Mouse (Mus musculus): ENCODE data around the gene Cyb5r2. TPM values are rescaled to one million over a fixed set of nuclear protein-coding genes. Genes with fewer than 3 reads are reported as not detected.

The Cyb5r2 gene
- total RNA-seq (2021), result under 1 TPM in 1 of 2 experiments, not detected in 1; 0.17 TPM
- long read RNA-seq, experiment 1, result 0 reads
- long read RNA-seq, experiment 2, result 0 reads

DNA sequence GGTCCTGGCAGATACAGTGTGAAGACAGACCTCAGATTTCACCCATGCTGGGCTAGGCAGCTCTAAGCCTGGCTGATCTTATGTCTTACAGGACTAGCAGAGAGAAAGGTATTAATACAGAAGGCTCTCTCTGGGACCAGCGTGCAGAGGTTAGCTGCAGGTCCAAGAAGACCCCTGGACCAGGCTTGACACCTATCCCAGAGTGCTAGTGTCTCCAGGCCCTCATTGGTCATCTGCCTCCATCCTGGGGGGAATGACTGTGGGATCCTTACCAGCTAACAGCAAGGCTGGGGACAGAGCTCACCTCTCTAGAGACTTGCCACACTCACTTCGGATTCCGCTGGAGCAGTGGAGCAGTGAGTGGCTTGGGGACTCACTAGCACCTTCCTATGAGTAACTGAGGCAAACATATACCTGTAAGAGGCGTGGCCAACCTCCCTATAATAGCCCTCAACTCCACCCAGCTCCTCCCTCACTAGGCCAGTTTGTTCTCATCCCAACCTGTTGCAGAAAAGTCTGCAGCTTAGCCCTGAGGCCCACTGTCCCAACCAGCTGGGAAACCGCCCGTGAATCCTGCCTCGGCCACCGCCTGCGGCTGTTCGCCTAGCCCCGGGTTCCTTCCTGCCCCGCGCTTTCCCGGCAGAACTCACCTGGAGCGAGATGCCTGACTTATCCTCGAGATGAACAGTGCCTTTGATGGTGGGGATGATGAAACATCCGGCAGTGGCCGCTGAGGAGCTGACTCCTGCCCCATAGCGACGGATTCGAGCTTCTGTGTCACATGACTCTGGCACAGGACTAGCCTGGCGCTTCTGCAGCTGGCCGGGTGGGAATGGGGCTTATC is at the start of gene Cyb5r2:
TSS of gene Cyb5r2 (minus strand) at position 725 of the 844 bp plus-strand sequence.
- DNase-seq (ENCODE audit: low spot score in 2 of 2), result no peak

DNA sequence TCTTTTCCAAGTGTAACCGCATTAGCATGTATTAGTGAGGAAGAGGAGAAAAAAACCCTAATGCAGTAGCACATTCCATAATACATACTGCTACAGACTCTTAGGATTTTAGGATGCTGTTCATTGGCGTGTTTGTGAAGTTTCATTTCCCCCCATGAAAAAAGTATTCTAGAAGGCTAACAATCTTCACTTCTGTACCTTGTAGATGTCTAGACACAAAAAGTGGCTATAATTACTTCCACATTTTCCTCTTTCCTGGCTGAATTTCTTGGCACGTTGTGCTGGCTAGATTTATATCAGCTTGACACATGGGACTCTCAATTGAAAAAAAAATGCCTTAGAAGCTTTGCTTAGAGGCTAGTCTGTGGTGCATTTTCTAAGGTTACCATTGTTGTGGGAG is 44.3 kb upstream of the Cyb5r2 start:
- DNase-seq (ENCODE audit: low spot score in 2 of 2), result no peak

DNA sequence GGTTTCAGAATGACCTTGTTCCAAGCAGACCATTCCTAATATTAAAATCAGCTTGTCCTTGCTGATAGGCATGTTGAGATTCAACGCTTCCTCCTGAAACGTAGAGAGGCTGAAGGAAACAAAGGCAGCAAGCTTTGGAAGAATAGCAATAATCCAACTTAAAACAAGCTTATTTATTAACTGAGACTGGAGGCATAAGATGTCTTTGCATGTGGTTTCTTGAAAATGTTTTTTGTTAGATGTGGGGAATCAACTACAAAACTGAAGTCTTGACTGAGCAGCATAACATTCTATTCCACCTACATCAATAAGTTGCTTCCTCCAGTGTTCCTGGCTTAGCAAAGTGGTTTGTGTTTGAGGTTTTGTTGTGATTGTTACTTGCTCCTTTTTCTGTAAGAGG is 43.3 kb upstream of the Cyb5r2 start, which contains the start of gene Ovch2:
TSS of gene Ovch2 (minus strand) at position 101 of the 400 bp plus-strand sequence.
- DNase-seq (ENCODE audit: low spot score in 2 of 2), result no peak

DNA sequence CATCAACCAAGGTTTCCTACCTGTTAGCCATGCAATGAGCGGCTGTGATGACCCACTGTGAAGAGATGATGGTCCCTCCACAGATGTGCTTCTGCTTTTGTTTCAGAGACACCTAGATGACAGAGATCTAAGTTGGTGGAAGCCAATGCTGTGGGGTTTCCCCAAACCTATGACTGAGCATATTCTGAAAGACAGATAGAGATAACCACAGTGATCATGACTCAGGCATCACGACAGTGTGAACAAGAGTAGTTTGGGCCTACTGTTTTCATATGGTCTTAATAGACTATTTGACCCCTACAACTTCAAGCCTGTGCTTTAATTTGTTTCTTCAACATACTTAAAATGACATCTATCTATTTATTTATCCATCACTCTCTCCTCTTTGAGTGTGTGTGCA is 38.7 kb upstream of the Cyb5r2 start:
- DNase-seq (ENCODE audit: low spot score in 2 of 2), result no peak

DNA sequence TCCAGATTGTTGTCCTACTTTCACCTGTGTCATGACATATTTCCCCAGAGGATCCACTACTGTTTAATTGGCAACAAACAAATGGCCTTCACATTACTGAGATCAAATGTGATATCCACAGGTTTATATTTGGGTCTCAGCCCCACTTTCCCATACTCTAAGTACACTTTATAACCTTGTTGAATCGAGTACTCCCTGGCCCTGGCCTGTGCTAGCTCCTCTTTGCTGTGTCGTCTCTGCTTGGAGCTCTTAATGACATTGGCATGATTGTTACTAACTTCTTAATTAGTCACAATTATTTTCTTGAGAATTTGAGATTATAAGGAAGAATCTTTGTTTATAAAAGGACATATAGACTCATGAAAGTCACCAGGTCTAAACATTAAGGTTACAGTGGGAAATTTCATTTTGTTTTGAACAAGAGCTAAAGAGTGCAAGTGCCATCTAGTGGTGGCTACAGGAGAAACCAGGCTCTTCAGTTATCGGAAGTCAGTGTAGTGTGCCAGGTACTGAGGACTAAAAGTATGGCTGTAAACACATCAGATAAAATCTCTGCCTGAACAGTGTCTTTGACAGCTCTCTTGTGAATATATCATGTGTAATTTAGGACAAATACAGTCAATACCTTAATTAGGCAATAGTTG is 30.3 kb upstream of the Cyb5r2 start:
- DNase-seq (ENCODE audit: low spot score in 2 of 2), result no peak

DNA sequence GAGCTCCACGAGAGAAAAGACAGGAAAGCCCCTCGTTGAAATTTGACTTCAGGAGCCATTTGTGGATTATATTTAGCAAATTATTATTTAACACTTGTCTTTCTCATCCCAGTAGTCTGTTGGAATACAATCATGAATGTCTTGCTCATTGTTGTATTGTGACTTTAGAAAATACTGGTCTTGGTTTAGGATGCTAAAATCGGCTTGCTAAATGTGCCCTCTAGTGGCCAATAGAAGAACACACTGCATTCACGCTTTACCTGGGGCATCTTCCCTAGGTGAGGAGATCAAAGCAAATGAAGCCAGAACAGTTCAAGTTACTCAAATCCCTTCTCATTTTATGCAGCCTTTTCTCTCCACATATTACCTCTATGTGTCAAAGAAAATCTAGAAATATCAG is 21.8 kb upstream of the Cyb5r2 start:
- DNase-seq (ENCODE audit: low spot score in 2 of 2), result no peak

DNA sequence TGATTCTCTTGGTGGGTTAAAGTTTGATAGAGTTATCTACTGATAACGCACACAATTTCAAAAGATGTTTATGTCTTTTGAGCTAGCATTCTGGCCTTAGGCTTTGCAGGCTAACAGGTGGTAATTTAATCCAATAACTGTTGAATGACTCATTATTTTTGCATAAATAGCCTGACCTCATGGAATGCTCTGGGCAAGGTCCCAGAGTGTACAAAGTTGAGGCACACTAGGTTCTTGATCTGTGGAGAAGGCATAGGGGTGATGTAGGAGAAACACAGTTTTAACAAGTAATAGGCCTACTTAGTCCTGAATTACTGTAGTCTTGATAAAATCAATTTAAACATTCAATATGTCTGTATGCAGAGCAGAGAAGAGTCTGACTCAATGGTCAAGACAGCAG is 20.4 kb upstream of the Cyb5r2 start:
- DNase-seq (ENCODE audit: low spot score in 2 of 2), result no peak

DNA sequence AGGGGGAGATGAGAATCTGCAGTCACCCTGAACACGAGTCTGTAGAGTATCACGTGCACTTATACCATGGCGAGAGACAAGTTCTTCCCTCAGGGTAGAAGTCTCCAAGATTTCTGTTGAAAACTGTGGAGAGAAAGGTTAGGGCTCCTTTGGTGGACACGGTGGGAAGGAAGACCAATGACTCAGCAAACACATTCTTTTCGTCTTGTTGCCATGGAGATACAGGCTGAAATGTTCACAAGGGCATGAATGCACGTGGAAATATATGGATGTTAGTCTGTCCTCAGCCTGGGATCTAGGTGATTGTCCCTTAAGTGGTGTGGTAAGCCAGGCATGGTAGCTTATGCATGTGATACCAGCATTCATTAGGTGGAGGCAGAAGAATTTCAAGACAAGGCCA is 13.0 kb upstream of the Cyb5r2 start:
- no peak for DNase-seq (ENCODE audit: low spot score in 2 of 2)

DNA sequence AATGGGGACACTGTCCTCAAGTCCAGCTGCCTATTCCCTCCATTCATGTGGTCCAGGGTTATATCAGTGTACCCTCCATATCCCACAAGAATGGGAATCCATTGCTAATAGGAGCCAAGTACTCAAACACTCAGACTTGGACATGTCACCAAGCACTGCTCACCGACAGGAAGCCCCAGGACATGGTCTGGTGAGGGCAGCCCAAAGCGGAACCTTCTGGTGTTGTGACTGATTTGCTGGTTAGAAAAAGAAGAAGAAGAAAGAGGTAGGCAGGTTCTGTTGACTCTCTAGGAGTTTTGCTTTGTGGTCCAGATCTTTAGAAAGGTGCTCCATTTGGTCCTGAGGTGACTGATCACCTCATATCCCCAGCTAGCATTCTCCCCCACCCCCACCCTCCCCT is 1.1 kb downstream of the Cyb5r2 start:
- DNase-seq (ENCODE audit: low spot score in 2 of 2), result no peak

DNA sequence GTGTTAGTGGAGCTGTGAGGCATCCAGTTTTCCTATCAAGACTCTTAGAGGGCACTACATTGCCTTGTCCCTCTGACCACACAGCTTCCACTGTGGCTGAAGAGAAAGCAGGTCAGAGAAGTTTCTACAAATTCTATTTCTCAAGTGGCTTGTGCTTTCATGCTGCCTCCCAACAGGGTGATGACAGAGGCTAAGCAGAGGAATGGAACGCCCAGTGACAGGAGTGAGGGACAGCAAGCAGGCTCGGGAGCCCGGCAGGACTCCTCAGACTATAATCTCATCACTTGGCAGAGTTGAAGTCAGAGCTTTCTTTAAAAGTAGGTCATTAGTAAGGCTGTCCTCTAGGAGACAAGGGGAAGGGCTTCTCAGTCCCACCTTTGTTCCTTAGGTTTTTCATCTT is 1.9 kb downstream of the Cyb5r2 start:
- DNase-seq (ENCODE audit: low spot score in 2 of 2), result no peak

DNA sequence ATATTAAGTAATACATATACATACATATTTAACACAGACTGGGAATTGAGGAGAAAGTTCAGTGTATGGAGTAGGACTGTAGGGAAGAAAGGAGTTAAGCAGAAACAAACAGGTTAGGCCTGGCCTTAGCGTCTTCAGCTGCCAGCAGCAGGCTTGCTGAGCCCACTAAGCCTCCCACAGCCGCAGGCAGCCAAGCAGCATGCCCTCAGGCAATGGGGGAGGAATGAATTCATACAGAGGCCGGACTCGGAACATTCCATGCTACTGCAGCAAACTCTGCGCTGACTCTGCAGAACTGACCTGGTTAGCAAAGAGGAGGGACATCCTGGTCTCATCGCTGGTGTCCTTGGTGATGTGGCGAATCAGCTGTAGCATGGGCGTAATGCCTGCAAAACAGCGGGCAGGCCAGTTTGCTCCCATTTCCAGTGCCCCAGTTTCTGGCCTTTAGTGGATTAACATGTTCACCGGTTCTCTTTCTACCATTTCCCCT is 5.8 kb downstream of the Cyb5r2 start:
- no peak for DNase-seq (ENCODE audit: low spot score in 2 of 2)

DNA sequence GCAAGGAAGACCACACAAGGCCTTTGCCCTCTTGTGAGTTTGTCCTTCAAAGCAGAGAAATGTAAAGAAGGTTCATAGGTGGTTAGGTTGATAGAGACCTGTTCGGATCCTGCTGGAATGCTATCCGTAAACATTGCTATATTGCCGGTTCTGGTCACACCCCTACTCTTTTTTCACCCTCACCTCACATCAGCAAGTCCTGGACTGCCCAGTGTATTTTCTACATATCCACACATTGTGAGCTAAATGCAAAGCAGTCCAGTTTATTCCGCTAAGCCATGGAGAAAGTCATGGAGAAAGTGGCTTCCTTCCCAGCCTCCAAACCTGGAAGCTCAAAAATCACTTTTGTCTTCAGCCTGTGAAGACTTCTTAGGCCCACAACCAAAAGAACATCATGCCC is 8.1 kb downstream of the Cyb5r2 start:
- no peak for DNase-seq (ENCODE audit: low spot score in 2 of 2)

DNA sequence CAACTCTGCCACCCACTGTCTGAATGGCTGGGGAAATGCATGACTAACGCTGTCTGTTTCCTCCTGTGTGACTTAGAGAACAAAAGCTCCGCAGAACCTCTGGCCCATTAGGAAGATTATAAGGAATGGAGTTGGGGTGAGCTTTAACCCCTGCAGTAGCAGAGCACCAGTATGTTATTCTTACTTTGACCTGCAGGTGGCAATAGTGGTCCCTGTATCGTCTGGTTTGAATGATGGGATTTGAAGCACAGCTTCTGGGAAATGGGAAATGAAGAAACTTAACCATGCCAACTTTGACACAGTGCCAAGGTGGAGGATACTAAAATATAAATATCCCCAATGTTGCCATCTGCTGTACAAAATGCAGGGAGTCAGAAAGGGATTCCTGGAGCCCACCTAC is 8.6 kb downstream of the Cyb5r2 start:
- no peak for DNase-seq (ENCODE audit: low spot score in 2 of 2)

DNA sequence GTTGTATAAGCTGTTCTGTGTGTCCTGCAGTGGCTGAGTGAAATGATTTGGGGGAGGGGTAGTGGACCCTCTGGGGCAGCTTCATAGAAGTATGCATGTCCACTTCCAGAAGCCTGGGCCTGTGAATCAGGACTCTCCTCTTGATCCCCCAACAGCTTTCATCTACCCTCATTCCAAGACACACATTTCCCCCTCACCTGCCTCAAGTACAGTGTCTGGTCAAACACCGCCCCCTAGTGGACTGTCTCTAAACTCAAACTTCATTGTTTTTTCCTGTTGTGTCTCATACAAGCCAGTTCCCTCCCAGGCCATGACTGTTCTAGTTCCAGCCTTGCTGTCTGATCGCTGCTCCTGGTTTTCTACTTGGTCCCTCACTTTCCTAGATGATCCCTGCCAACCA is 9.9 kb downstream of the Cyb5r2 start:
- DNase-seq (ENCODE audit: low spot score in 2 of 2), result peak in 1 of 2 experiments; percentile 25

DNA sequence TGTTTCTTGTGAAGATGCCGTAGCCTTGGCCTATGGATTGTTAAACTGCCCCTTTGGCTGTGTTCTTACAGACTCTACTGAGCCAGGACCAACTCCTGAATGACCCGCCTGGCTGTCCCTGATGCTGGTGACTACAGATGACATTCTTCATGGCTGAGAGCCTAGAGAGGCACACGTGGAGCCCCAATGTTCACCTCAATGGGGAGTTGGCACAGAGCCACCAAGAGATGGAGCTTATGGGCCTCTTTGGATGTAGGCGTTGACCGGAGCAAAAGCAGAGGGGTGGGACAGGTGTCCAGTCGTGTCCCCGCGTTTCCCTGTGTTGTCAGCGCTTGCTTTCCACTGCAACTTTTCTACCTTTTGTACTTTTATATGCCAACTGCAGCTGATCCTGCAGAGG is 10.4 kb downstream of the Cyb5r2 start:
- DNase-seq (ENCODE audit: low spot score in 2 of 2), result no peak

DNA sequence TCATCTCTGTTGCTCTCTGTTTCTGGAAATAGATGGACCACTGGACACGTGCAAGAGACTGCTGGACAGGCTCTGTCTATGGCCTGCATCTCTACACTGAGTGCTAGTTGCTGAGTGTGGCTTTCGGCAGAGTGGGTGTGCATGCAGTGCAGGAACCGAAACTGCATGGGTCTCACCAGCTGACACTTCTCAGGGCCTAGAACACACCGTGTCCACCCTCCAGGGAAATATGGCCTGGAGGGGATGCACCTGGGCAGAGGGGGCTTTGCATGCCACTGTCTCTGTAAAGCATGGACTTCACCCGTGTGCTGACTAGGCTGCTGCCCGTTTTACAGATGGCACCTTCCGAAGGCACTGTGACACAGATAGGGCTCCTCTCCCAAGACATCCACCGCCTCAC is 11.8 kb downstream of the Cyb5r2 start:
- DNase-seq (ENCODE audit: low spot score in 2 of 2), result no peak

DNA sequence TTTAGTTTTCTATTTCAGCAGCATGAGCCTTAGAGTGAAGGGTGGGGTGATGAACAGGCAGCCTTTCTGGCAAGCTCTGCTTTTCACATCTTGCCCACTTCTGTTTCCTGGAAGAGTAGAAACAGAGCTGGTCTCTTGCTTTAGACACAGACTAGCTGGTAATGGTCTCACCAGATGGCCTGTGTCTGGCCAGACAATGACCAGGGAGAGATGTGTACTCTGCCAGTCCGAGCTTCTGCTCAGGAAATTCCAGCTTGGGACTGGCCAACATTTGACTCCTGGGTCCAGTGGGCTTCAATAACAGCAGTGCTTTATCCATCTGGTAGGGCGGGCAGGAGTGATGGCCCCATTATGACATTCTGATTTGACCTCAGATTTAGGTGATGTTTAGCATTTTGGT is 12.7 kb downstream of the Cyb5r2 start:
- DNase-seq (ENCODE audit: low spot score in 2 of 2), result no peak

DNA sequence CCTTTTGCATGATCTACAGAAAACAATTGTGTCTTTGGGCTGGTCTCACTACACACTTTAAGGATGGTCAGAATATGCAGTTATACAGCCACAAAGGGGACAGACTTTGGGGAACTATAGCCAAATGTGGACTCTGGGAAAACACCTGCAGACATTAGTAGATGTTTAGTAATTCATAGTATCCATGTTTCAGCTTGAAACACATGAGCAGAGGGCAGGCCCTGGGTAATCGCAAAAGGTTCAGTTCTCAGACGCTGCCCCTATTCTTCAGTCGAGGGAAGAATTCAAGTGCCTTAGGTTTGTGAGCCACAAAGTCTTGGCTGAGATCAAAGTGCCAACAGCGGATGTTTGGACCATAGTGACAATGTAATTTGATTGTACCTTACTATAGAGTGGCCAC is 13.4 kb downstream of the Cyb5r2 start:
- no peak for DNase-seq (ENCODE audit: low spot score in 2 of 2)

DNA sequence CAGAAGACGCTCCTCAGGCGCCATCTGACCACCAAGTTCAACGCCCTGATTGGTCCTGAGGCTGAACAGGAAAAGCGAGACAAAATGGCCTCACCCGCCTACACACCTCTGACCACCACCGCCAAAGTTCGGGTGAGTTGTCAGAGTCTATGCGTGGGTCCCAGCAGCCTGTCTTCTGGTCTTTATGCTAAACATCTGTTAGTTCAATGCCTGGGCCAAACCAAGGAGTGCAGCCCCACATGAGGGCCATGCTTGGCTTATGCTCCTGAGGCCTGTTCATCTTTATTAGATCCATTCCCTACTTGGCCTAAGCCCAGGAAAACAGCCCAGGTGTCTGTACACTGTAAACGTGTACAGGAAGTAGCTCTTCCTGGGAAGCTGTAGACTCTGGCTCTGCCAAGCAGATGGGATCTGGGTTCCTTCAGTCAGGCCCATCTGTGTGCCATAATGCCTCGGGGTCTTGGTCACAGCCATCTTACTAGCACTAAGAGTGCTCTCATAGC is 14.8 kb downstream of the Cyb5r2 start:
- DNase-seq (ENCODE audit: low spot score in 2 of 2), result no peak

DNA sequence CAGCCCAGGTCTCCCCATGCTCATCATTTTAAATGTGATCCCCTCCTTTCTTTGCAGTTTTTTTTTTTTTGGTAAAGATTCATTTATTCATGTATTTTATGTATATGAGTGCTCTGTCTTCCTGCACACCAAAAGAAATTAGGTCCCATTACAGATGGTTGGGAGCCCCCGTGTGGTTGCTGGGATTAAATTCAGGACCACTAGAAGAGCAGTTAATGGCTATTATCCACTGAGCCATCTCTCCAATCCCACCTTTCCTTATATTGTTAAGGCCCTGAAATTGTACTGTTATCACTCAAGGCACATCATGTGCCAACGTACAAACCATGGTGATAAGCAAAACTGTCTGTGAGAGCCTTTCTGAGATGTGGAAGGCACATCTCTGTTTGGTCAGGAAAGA is 19.1 kb downstream of the Cyb5r2 start:
- DNase-seq (ENCODE audit: low spot score in 2 of 2), result no peak

DNA sequence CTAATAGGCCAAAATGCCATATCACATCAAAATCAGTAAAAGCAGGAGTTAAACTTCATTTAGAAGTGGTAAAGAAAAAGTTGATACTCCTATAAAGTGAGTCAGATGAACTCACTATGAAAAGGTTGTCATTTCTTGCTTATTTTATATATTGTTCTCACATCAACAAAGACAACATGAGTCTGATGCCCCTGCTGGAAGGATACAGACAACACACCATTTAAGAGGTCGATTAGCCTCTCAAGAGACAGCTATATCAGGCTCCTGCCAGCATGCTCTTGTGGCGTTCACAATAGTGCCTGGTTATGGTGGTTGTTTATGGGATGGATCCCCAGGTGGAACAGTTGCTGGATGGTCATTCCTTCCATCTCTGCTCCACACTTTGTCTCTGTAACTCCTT is 24.7 kb downstream of the Cyb5r2 start:
- no peak for DNase-seq (ENCODE audit: low spot score in 2 of 2)

DNA sequence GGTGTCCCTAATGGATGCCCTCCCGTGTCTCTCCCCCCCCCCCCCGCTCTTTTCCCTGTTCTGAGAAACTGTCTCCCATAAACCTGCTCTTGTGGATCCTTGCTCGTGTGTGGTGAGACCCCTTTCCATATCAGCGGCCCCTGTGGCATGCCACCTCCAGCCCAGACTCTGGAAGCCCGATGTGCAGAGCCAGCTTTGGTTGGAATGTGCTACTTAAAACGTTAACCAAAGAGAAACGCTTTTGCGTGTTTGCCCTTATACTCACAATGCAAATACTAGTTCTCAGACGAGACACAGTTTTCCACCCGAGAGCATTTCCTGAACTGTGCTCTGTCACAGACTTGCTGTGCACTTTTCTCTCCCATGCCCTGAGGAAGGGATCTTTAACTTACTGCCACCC is 27.2 kb downstream of the Cyb5r2 start:
- DNase-seq (ENCODE audit: low spot score in 2 of 2), result no peak
